Mouse (Mus musculus) MEL (cell line): ENCODE data around the gene Epb41l1. TPM values are rescaled to one million over a fixed set of nuclear protein-coding genes. Genes with fewer than 3 reads are reported as not detected.

ENCODE experiments used
- DNase-seq: peaks from one replicate; pipeline ENCODE4 v3.0.0; 2011; ENCODE audit warnings: low read depth, low spot score
- H3K27ac ChIP-seq: 2 replicates; pipeline ENCODE4 v1.5.1; 2012; ENCODE audit warnings: low read depth, mild to moderate bottlenecking, control low read depth, low read length, moderate library complexity; ENCODE audit not compliant: control insufficient read depth
- H3K27me3 ChIP-seq, 2 experiments: fragments of 150-350 bp in 1 of 2; sonication (generic) in 1 of 2; 2 replicates each; pipeline ENCODE4 v1.6.1; 2012; ENCODE audit warnings: low read length in 2 of 2, mild to moderate bottlenecking in 2 of 2, improper control_type of control experiment in 1 of 2, moderate library complexity in 1 of 2; ENCODE audit not compliant: insufficient read depth in 2 of 2, control insufficient read depth in 1 of 2
- H3K36me3 ChIP-seq, 2 experiments: 2 replicates each; pipeline ENCODE4 v1.6.1; 2012 to 2014; ENCODE audit warnings: low read length in 2 of 2, improper control_type of control experiment in 1 of 2, inconsistent platforms in 1 of 2, mild to moderate bottlenecking in 1 of 2; ENCODE audit not compliant: insufficient read depth in 2 of 2, control insufficient read depth in 1 of 2
- H3K4me1 ChIP-seq, 2 experiments: fragments of 150-350 bp in 1 of 2; sonication (generic) in 1 of 2; 2 replicates each; pipeline ENCODE4 v1.6.1; 2012; ENCODE audit warnings: low read length in 2 of 2, improper control_type of control experiment in 1 of 2, mild to moderate bottlenecking in 1 of 2; ENCODE audit not compliant: insufficient read depth in 2 of 2, control insufficient read depth in 1 of 2
- H3K4me3 ChIP-seq, 2 experiments: fragments of 150-350 bp in 1 of 2; sonication (generic) in 1 of 2; 2 replicates each; pipeline ENCODE4 v1.5.1; 2012; ENCODE audit warnings: low read depth in 2 of 2, low read length in 2 of 2, mild to moderate bottlenecking in 2 of 2, moderate library complexity in 2 of 2, control low read depth in 1 of 2, improper control_type of control experiment in 1 of 2; ENCODE audit not compliant: control insufficient read depth in 1 of 2, insufficient read depth in 1 of 2
- H3K79me2 ChIP-seq: 2 replicates; pipeline ENCODE4 v1.6.1; 2012; ENCODE audit warnings: mild to moderate bottlenecking, low read length, moderate library complexity; ENCODE audit not compliant: control insufficient read depth, poor library complexity, insufficient read depth
- H3K9ac ChIP-seq: 2 replicates; pipeline ENCODE4 v1.6.1; 2012; ENCODE audit warnings: low read depth, mild to moderate bottlenecking, control low read depth, low read length, moderate library complexity; ENCODE audit not compliant: control insufficient read depth, poor library complexity, severe bottlenecking
- H3K9me3 ChIP-seq: fragments of 150-350 bp; sonication (generic); replicated peaks from 2 replicates; pipeline ENCODE4 v1.6.1; 2012; ENCODE audit warnings: mild to moderate bottlenecking, low read length, improper control_type of control experiment, moderate library complexity; ENCODE audit not compliant: insufficient read depth
- CTCF ChIP-seq, 3 experiments: IDR thresholded peaks in 2 of 3; conservative IDR thresholded peaks in 1 of 3; 2 replicates each; pipeline ENCODE4 v1.5.1; 2011 to 2012; ENCODE audit warnings: low read length in 3 of 3, low read depth in 2 of 3, mild to moderate bottlenecking in 2 of 3, improper control_type of control experiment in 1 of 3, inconsistent platforms in 1 of 3, mixed read lengths in 1 of 3, moderate library complexity in 1 of 3; ENCODE audit not compliant: control insufficient read depth in 1 of 3, insufficient read depth in 1 of 3, poor library complexity in 1 of 3, severe bottlenecking in 1 of 3
- GABPA ChIP-seq: IDR thresholded peaks from 2 replicates; pipeline ENCODE4 v1.6.1; 2012; ENCODE audit warnings: low read depth, mild to moderate bottlenecking, inconsistent platforms, low read length, improper control_type of control experiment, moderate library complexity
- GATA1 ChIP-seq: IDR thresholded peaks from 2 replicates; pipeline ENCODE4 v1.6.1; 2011; ENCODE audit warnings: low read depth, low read length, improper control_type of control experiment
- MAX ChIP-seq: IDR thresholded peaks from 2 replicates; pipeline ENCODE4 v1.6.1; 2011; ENCODE audit warnings: low read length, improper control_type of control experiment
- MEF2A ChIP-seq: IDR thresholded peaks from 2 replicates; pipeline ENCODE4 v1.6.1; 2014; ENCODE audit warnings: low read depth, mild to moderate bottlenecking, inconsistent platforms, low read length, improper control_type of control experiment; ENCODE audit not compliant: poor library complexity, insufficient replicate concordance, severe bottlenecking; ENCODE audit errors: extremely low read depth
- NRF1 ChIP-seq: IDR thresholded peaks from 2 replicates; pipeline ENCODE4 v1.6.1; 2014; ENCODE audit warnings: low read depth, mild to moderate bottlenecking, inconsistent platforms, low read length, improper control_type of control experiment, moderate library complexity; ENCODE audit not compliant: poor library complexity, insufficient read depth, severe bottlenecking
- POLR2A ChIP-seq, 2 experiments: IDR thresholded peaks; 2 replicates each; pipeline ENCODE4 v1.6.1; 2011 to 2012; ENCODE audit warnings: low read length in 2 of 2, mild to moderate bottlenecking in 2 of 2, control low read depth in 1 of 2, improper control_type of control experiment in 1 of 2, low read depth in 1 of 2, moderate library complexity in 1 of 2; ENCODE audit not compliant: control insufficient read depth in 1 of 2, insufficient read depth in 1 of 2, poor library complexity in 1 of 2
- SIN3A ChIP-seq: IDR thresholded peaks from 2 replicates; pipeline ENCODE4 v1.6.1; 2012; ENCODE audit warnings: low read length, improper control_type of control experiment, inconsistent platforms
- TCF12 ChIP-seq: IDR thresholded peaks from 2 replicates; pipeline ENCODE4 v1.6.1; 2014; ENCODE audit warnings: low read depth, mild to moderate bottlenecking, inconsistent platforms, low read length, improper control_type of control experiment, moderate library complexity
- USF1 ChIP-seq: IDR thresholded peaks from 2 replicates; pipeline ENCODE4 v1.6.1; 2014; ENCODE audit warnings: low read depth, mild to moderate bottlenecking, inconsistent platforms, low read length, improper control_type of control experiment, moderate library complexity
- USF2 ChIP-seq, 2 experiments: IDR thresholded peaks; 2 replicates each; pipeline ENCODE4 v1.6.1; 2011 to 2012; ENCODE audit warnings: improper control_type of control experiment in 2 of 2, low read length in 2 of 2, borderline replicate concordance in 1 of 2, inconsistent platforms in 1 of 2, low read depth in 1 of 2, mild to moderate bottlenecking in 1 of 2; ENCODE audit not compliant: insufficient read depth in 1 of 2
- polyA plus RNA-seq, 2 experiments: library from polyadenylated mRNA; stranded (reverse) in 1 of 2; unstranded in 1 of 2; fragments of >175 nt in 1 of 2; fragments of >200 nt in 1 of 2; gene quantifications; 2 replicates each; pipeline versions ENCODE4 v1.2.1 to v1.2.4; 2012; ENCODE audit warnings: low replicate concordance in 2 of 2, low read depth in 1 of 2; ENCODE audit not compliant: insufficient read length in 2 of 2, insufficient read depth in 1 of 2, missing spikeins in 1 of 2
- total RNA-seq: library from RNA; depleted of rRNA; stranded (reverse); fragments of 300-350 nt; gene quantifications from 2 replicates; pipeline ENCODE4 v1.2.3, GENCODE M21; 2012

The Epb41l1 gene
- total and polyA plus RNA-seq, 3 experiments = 1.5 to 7.3 TPM; not detected in 1

- no peak overlapping the region for H3K4me3 ChIP-seq
- peak; percentile 22 for DNase-seq
- TF ChIP-seq GABPA = no peak
- peak; percentile 19; the same call in 1 of the 2 replicates for TF ChIP-seq MAX
- peak in 1 of 2 experiments; percentile 40; a peak in 1 of 4 replicates for TF ChIP-seq USF2 (IDR thresholded peaks at IDR 0.05; ENCODE audit: borderline replicate concordance in 1 of 2, insufficient read depth in 1 of 2, low read depth in 1 of 2, low read length in 2 of 2)
- TF ChIP-seq TCF12 = no peak
- TF ChIP-seq USF1 = peak; percentile 81
- H3K4me1 ChIP-seq = peaks cover 2 to 23% of the 10 kb centered on the region in 2 experiments; a peak in 3 of 4 replicates
- H3K79me2 ChIP-seq = no peaks in the 10 kb centered on the region
- H3K9me3 ChIP-seq = no peaks in the 10 kb centered on the region
- H3K27ac ChIP-seq = no peak overlapping the region
- H3K9ac ChIP-seq = no peak overlapping the region
- peaks cover 3 to 9% of the 10 kb centered on the region in 2 experiments; a peak in 2 of 4 replicates for H3K27me3 ChIP-seq
- peaks cover 0 to 8% of the 10 kb centered on the region in 2 experiments; a peak in 2 of 4 replicates for H3K36me3 ChIP-seq
These were observed 2.2 kb upstream of the Epb41l1 start for GRCm38 (mm10) chr2:156418467-156418866.

GRCm38 (mm10) chr2:156420327-156420693 is 399 bp upstream of the Epb41l1 start:
- Histone ChIP-seq H3K79me2 (no peaks in the 10 kb centered on the region), H3K27ac (no peak overlapping the region), H3K9ac (no peak overlapping the region), H3K4me1 (peaks cover 2 to 23% of the 10 kb centered on the region in 2 experiments; a peak in 3 of 4 replicates), H3K4me3 (no peak overlapping the region), H3K27me3 (peaks cover 5 to 6% of the 10 kb centered on the region in 2 experiments; a peak in 2 of 4 replicates), H3K36me3 (peaks cover 0 to 8% of the 10 kb centered on the region in 2 experiments; a peak in 2 of 4 replicates), H3K9me3 (no peaks in the 10 kb centered on the region)
- DNase-seq = no peak
- TF ChIP-seq NRF1 (no peak), SIN3A (no peak), CTCF (IDR thresholded peaks at IDR 0.05 in 2 of 3, conservative IDR thresholded peaks at IDR 0.05 in 1 of 3; ENCODE audit: control insufficient read depth in 1 of 3, insufficient read depth in 1 of 3, low read depth in 2 of 3, low read length in 3 of 3, poor library complexity in 1 of 3, severe bottlenecking in 1 of 3) (no peak), POLR2A (IDR thresholded peaks at IDR 0.05; ENCODE audit: control insufficient read depth in 1 of 2, insufficient read depth in 1 of 2, low read depth in 1 of 2, low read length in 2 of 2, poor library complexity in 1 of 2) (no peak), MEF2A (no peak)

- no peak for TF ChIP-seq USF2 (IDR thresholded peaks at IDR 0.05; ENCODE audit: borderline replicate concordance in 1 of 2, insufficient read depth in 1 of 2, low read depth in 1 of 2, low read length in 2 of 2)
- no peak for TF ChIP-seq GATA1
- peaks cover 0 to 8% of the 10 kb centered on the region in 2 experiments; a peak in 2 of 4 replicates for H3K36me3 ChIP-seq
- H3K27ac ChIP-seq = no peak overlapping the region
- no peak for DNase-seq
- H3K79me2 ChIP-seq = no peaks in the 10 kb centered on the region
- no peak overlapping the region for H3K9ac ChIP-seq
- peaks cover 5 to 6% of the 10 kb centered on the region in 2 experiments; a peak in 2 of 4 replicates for H3K27me3 ChIP-seq
- H3K4me3 ChIP-seq = no peak overlapping the region
- H3K9me3 ChIP-seq = no peaks in the 10 kb centered on the region
- H3K4me1 ChIP-seq = peaks cover 2 to 23% of the 10 kb centered on the region in 2 experiments; a peak in 3 of 4 replicates
These were observed 837 bp downstream of the Epb41l1 start for GRCm38 (mm10) chr2:156421381-156422110.
